Mouse (Mus musculus): ENCODE results near the gene Zfp536. TPM values are rescaled to one million over a fixed set of nuclear protein-coding genes. Genes with fewer than 3 reads are reported as not detected.

Gene Zfp536
- polyA plus RNA-seq, 1 experiment from 2014 or later, result 10.7 TPM

DNA sequence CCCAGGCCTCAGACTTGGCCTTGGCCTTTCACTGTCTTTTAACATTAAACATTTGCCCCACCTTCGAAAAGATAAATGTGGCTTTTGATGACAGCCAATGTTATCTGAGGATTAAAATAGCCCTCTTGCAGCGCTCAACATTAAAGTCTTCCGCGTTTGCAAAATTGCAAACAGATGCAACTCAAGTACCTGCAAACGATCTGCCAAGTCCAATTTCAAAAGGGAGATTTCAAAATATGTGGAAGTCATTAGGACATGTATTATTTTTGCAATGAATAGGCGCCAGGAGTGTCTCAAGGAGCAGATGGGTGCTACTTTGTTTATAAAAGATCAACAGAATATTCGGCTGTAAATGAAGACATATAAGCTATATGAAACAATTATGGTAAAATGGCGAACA, 30.1 kb downstream of the Zfp536 start:
- H3K27me3 ChIP-seq, result no peaks in the 10 kb centered on the region
- ATAC-seq (ENCODE audit: borderline replicate concordance, extremely low read depth, low FRiP score, low TSS enrichment), result no peak
- peaks cover 13% of the 10 kb centered on the region for H3K4me1 ChIP-seq
- H3K27ac ChIP-seq, result no peak overlapping the region
- H3K4me3 ChIP-seq, result no peak overlapping the region
- H3K4me2 ChIP-seq, result no peak overlapping the region
- 52% methylated on average over 8 of the region's 8 CpGs for WGBS
- no peaks in the 10 kb centered on the region for H3K36me3 ChIP-seq
- no peaks in the 10 kb centered on the region for H3K9me3 ChIP-seq
- H3K9ac ChIP-seq, result no peak overlapping the region

DNA sequence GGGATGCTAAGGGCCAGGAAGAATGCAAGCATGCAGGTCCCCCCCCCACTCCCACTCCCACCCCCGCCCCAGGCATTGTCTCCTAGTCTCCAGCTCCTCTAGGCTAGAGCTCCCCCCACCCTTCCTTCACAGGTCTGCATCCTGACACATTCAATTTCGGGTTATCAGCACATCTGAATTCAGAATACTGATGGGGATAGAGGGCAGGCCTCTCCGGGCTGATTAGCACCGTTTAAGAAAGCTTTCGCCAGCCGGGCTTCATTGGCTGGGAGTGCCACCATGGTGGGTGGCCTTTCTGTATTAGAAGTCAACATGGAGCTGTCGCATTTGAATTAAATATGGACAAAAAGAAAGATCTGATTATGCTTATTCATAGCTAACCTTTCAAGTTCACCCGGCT, 36.2 kb downstream of the Zfp536 start:
- no peak for ATAC-seq (ENCODE audit: borderline replicate concordance, extremely low read depth, low FRiP score, low TSS enrichment)
- H3K27ac ChIP-seq, result no peak overlapping the region

DNA sequence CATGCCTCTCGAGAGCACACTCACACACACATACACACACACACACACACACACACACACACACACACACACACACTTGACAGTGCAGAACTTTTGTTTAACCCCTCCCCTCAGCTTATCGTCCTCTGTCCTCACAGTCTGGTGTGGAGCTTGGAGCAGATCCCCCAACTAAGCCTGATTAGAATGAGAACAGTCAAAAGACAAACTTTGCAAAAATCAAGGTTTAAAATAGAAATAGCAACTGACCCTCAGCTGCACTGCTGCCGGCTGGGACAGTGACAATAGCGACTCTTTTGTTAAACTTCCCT, 37.1 kb downstream of the Zfp536 start:
- Histone ChIP-seq H3K4me2 (no peak overlapping the region), H3K4me1 (no peaks in the 10 kb centered on the region), H3K9me3 (no peaks in the 10 kb centered on the region), H3K36me3 (no peaks in the 10 kb centered on the region), H3K27ac (no peak overlapping the region), H3K4me3 (no peak overlapping the region), H3K9ac (no peak overlapping the region), H3K27me3 (no peaks in the 10 kb centered on the region)
- no peak for ATAC-seq (ENCODE audit: borderline replicate concordance, extremely low read depth, low FRiP score, low TSS enrichment)
- 14% methylated on average over 4 of the region's 4 CpGs for WGBS

More for the DNA sequence above, 36.2 kb downstream of the Zfp536 start:
- Histone ChIP-seq H3K9ac (no peak overlapping the region), H3K4me3 (no peak overlapping the region), H3K36me3 (no peaks in the 10 kb centered on the region), H3K4me2 (no peak overlapping the region), H3K27me3 (no peaks in the 10 kb centered on the region), H3K9me3 (no peaks in the 10 kb centered on the region), H3K4me1 (no peaks in the 10 kb centered on the region)
- WGBS, result 28% methylated on average over 8 of the region's 8 CpGs

DNA sequence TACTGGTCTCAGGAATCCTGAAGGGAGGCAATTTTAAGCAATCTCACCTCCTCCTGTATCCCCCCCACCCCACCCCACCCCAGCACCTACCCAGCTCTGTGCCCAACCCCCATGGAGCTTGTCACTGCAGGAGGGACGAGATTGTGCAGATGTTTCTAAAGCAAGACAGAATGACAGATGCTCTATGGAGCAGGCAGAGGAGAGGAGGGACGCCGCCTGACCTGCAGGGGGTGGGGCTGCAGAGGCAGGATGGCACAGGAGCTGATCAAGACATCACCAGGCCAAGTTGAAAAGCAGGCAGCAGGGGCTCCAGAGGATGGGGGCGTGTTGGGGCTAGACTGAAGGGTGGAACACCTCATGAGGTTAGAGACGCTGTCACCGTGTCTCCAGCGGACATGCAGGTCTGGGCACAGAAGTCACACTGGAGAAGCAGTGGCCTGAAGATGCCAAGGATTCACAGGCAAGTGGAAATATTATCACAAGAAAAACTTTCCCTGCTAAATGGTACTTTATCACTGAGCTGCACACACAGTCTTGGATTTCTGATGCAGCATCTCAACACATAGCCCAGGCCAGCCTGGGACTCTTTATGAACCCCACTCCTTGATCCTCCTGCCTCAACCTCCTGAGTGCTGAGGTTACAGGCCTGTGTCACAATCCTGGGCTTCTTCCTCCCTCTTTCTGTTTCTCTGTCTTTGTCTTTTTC, 37.6 kb downstream of the Zfp536 start:
- Histone ChIP-seq H3K4me1 (no peaks in the 10 kb centered on the region), H3K9ac (no peak overlapping the region), H3K27ac (no peak overlapping the region), H3K27me3 (no peaks in the 10 kb centered on the region), H3K4me3 (no peak overlapping the region), H3K9me3 (no peaks in the 10 kb centered on the region), H3K36me3 (no peaks in the 10 kb centered on the region), H3K4me2 (no peak overlapping the region)
- ATAC-seq (ENCODE audit: borderline replicate concordance, extremely low read depth, low FRiP score, low TSS enrichment), result no peak
- WGBS, result 42% methylated on average over 7 of the region's 7 CpGs

DNA sequence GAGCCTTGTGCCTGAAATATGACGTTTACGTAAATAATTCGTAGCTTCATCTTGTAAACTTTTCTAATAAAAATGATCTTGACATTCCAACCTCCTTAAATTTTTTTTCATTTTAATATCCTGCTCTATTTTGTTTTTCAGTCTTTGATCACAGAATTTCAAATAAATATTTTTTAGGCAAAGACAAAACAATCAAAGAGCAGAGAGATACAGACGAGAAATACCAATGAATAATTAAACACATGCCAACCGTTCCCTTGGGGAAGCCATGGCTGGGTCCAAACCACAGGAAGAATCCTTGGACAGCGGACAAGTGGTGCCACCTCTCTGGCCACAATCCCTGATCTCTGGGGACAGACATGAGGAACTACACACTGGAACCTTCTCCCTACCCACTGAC, 38.3 kb downstream of the Zfp536 start:
- no peaks in the 10 kb centered on the region for H3K9me3 ChIP-seq
- WGBS, result 65% methylated on average over 6 of the region's 6 CpGs
- H3K36me3 ChIP-seq, result no peaks in the 10 kb centered on the region
- no peaks in the 10 kb centered on the region for H3K4me1 ChIP-seq
- H3K4me3 ChIP-seq, result no peak overlapping the region
- H3K27ac ChIP-seq, result no peak overlapping the region
- no peak overlapping the region for H3K4me2 ChIP-seq
- no peak overlapping the region for H3K9ac ChIP-seq
- no peaks in the 10 kb centered on the region for H3K27me3 ChIP-seq
- no peak for ATAC-seq (ENCODE audit: borderline replicate concordance, extremely low read depth, low FRiP score, low TSS enrichment)

DNA sequence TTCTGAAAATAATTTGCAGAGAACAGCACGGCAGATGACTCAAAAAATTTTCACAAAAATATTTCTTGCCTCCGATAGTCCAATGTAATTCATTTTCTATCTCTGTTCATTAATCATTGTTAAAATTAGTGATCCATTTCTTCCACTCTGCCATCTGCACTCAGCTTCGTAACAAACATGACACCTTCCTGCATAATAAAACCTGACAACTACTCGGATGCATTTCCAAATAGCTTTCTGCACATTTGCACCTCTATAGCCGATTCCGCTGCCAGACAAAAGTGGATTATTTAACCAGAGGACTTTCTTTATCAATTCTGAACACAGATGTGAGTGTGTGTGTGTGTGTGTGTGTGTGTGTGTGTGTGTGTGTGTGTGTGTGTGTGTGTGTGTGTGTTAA, 38.9 kb downstream of the Zfp536 start:
- H3K9me3 ChIP-seq, result no peaks in the 10 kb centered on the region
- H3K27me3 ChIP-seq, result no peaks in the 10 kb centered on the region
- H3K27ac ChIP-seq, result no peak overlapping the region
- H3K36me3 ChIP-seq, result no peaks in the 10 kb centered on the region
- ATAC-seq (ENCODE audit: borderline replicate concordance, extremely low read depth, low FRiP score, low TSS enrichment), result no peak
- 75% methylated on average over 6 of the region's 6 CpGs for WGBS
- H3K9ac ChIP-seq, result no peak overlapping the region
- no peak overlapping the region for H3K4me3 ChIP-seq
- H3K4me2 ChIP-seq, result no peak overlapping the region
- H3K4me1 ChIP-seq, result no peaks in the 10 kb centered on the region

DNA sequence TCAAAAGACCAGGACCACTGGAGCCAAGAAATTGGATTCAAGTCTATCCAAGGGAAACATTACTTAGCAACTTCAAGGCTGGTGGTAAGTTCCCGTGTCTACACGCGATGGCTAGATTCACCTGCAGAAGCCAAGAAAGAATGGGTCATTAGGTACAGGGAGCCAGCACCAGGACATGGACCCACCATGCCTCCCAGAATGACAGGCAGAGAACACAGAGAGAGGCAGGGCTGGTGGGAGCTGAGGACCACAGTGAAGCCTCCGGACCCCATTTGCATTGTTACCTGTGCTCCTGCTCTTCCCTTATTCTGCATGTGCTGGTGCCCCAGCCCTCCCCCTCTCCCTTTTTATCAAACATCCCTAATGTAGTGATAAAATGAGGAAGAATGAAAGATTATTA, 39.4 kb downstream of the Zfp536 start:
- Histone ChIP-seq H3K4me3 (no peak overlapping the region), H3K27me3 (no peaks in the 10 kb centered on the region), H3K9ac (no peak overlapping the region), H3K4me2 (no peak overlapping the region), H3K36me3 (no peaks in the 10 kb centered on the region), H3K27ac (no peak overlapping the region), H3K4me1 (no peaks in the 10 kb centered on the region), H3K9me3 (no peaks in the 10 kb centered on the region)
- ATAC-seq (ENCODE audit: borderline replicate concordance, extremely low read depth, low FRiP score, low TSS enrichment), result no peak
- WGBS, result 89% methylated on average over 4 of the region's 4 CpGs

DNA sequence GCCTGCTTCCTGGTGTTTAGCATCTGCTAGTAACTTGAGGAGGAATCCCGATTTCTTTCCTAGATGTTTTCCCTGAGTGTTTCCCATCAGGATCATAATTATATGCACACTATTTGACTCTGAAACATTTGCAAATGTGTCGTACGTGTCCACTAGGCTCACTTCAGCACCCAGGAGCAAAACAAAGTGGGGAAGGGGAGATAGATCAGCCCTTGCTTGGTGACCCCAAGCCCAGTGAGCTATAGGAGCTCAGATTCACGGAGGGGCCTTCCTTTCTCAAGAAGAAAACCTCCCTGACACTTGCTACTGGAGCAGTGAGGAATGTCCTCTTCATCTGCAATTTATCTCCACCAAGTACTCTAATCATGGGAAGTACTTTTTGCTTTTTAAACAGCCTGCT, 40.7 kb downstream of the Zfp536 start:
- WGBS, result 59% methylated on average over 4 of the region's 4 CpGs
- H3K27me3 ChIP-seq, result no peaks in the 10 kb centered on the region
- ATAC-seq (ENCODE audit: borderline replicate concordance, extremely low read depth, low FRiP score, low TSS enrichment), result no peak
- no peaks in the 10 kb centered on the region for H3K9me3 ChIP-seq
- H3K4me2 ChIP-seq, result no peak overlapping the region
- H3K36me3 ChIP-seq, result no peaks in the 10 kb centered on the region
- H3K27ac ChIP-seq, result no peak overlapping the region
- H3K4me1 ChIP-seq, result no peaks in the 10 kb centered on the region
- H3K4me3 ChIP-seq, result no peak overlapping the region
- H3K9ac ChIP-seq, result no peak overlapping the region

DNA sequence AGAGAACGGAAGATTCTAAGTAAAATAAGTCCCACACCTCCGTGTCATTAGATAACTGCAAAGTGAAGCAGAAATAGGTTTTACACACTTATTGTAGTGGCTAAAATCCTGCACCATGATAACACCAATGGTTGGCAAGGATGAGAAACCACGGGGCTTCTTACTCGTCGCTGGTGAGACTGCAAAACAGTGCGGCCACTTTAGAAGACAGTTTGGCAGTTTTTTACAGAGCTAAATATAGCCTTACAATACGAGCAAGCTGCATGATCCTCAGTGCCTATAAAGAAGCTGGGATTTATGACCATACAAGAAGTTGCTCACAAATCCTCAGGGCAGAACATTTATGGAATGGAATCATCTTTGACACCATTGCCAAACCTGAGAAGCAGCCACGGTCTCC, 45.7 kb downstream of the Zfp536 start:
- Histone ChIP-seq H3K9ac (no peak overlapping the region), H3K4me1 (no peaks in the 10 kb centered on the region), H3K4me3 (no peak overlapping the region), H3K27ac (no peak overlapping the region), H3K9me3 (no peaks in the 10 kb centered on the region), H3K27me3 (no peaks in the 10 kb centered on the region), H3K36me3 (no peaks in the 10 kb centered on the region), H3K4me2 (no peak overlapping the region)
- ATAC-seq (ENCODE audit: borderline replicate concordance, extremely low read depth, low FRiP score, low TSS enrichment), result no peak
- WGBS, result 69% methylated on average over 8 of the region's 8 CpGs

DNA sequence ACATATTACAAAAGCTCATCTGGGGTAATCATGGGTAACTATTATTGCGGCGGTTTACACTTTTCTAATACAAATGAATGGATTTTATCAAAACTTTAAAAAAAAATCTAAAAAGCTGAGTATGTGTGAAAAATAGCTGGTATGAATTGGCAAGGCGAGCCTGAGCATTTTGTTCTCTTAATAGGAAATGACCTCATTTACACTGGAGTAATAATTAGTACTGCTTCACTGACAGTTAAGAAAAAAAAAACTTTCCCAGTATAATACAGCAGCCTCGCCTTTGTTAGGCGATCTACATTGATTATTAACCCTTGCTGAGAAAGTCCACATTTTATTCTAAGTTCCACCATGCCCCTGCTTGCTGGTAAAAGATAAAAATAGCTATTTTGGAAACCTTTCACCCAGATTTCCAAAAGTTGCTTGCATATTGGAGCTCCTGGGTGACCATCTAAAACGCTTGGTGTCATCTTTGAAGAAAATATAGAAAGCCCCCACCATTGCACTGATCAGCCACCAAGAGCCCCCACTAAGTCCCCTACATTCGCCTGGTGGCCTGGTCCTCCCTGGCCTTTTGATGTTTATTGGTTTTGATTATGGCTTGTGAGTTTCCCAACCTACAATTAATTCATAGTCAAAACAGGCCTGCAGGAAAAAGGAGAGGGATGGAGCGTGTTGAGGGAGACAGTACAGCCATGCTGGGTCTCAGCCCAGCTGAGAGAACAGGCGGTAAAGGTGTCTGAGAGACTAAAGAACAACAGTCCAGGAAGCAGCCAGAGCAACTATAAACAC, 49.2 kb downstream of the Zfp536 start:
- Histone ChIP-seq H3K36me3 (no peaks in the 10 kb centered on the region), H3K9me3 (no peaks in the 10 kb centered on the region), H3K27me3 (no peaks in the 10 kb centered on the region; the same call in 1 of the 2 replicates), H3K9ac (no peak overlapping the region), H3K4me3 (no peak overlapping the region), H3K4me2 (no peak overlapping the region), H3K4me1 (no peaks in the 10 kb centered on the region), H3K27ac (no peak overlapping the region)
- no peak for ATAC-seq (ENCODE audit: borderline replicate concordance, extremely low read depth, low FRiP score, low TSS enrichment)
- 65% methylated on average over 9 of the region's 9 CpGs for WGBS

DNA sequence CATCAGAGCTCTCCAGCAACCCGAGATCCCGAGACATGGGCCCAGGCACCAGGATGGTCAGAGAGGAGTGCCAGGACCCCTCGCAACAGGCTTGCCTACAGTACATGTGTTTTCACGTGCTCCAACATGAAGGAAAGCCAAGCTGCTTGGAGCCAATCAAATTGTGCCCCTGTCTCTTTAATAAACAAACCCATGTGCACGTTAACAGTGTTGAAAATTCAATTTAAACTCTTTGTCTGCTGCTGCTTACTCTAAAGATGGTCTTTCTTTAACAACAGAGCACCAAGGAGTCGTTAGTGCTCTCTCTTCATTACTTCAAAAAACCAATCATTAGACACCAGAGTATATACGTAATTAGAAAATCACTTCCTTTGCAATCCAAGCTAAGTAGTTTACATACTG, 50.2 kb downstream of the Zfp536 start:
- Histone ChIP-seq H3K27ac (no peak overlapping the region), H3K27me3 (no peaks in the 10 kb centered on the region; the same call in 1 of the 2 replicates), H3K4me3 (no peak overlapping the region), H3K9me3 (no peaks in the 10 kb centered on the region), H3K36me3 (no peaks in the 10 kb centered on the region), H3K4me1 (no peaks in the 10 kb centered on the region), H3K9ac (no peak overlapping the region), H3K4me2 (no peak overlapping the region)
- 71% methylated on average over 7 of the region's 7 CpGs for WGBS
- ATAC-seq (ENCODE audit: borderline replicate concordance, extremely low read depth, low FRiP score, low TSS enrichment), result no peak

DNA sequence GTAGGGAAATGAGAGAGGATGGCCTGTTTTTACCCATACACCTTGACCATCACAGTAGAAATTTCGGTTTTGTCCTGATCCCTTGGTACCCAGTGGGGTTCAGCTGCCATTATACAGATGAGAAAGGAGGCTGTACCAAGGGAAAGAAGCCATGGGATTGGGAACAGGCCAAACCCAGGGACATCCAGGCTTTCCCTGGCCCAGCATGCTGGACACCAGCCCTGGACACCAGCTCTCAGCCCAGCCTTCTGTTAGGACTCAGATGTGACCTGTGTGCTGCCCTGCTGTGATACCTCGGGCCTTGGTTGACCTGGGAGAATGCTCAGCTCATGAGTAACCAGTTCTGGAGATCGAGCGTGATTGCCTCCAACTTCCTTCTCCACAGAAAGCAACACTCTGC, 51.8 kb downstream of the Zfp536 start:
- Histone ChIP-seq H3K4me3 (no peak overlapping the region), H3K4me2 (no peak overlapping the region), H3K36me3 (no peaks in the 10 kb centered on the region), H3K9ac (no peak overlapping the region), H3K27ac (no peak overlapping the region), H3K4me1 (no peaks in the 10 kb centered on the region), H3K9me3 (no peaks in the 10 kb centered on the region), H3K27me3 (no peaks in the 10 kb centered on the region; the same call in 1 of the 2 replicates)
- ATAC-seq (ENCODE audit: borderline replicate concordance, extremely low read depth, low FRiP score, low TSS enrichment), result no peak
- 78% methylated on average over 4 of the region's 4 CpGs for WGBS
